Mouse (Mus musculus): ENCODE measurements around the gene Ptprh.

Ptprh gene

GRCm38 (mm10) chr7:4523205-4524130 is 80.4 kb downstream of the Ptprh start:
- DNase-seq (ENCODE audit: low spot score) = no peak

- no peak for DNase-seq (ENCODE audit: low spot score)
Measured at GRCm38 (mm10) chr7:4522292-4522691, 81.5 kb downstream of the Ptprh start.

- DNase-seq (ENCODE audit: low spot score) = no peak
Measured at GRCm38 (mm10) chr7:4521231-4522003, 82.4 kb downstream of the Ptprh start.

- no peak for DNase-seq (ENCODE audit: low spot score)
Measured at GRCm38 (mm10) chr7:4518487-4518886, 85.4 kb downstream of the Ptprh start.

GRCm38 (mm10) chr7:4516332-4517050 is 87.3 kb downstream of the Ptprh start, which contains the start of gene Tnnt1:
Gene Tnnt1 (minus strand): TSS chr7:4516382.
- no peak for DNase-seq (ENCODE audit: low spot score)

- no peak for DNase-seq (ENCODE audit: low spot score)
Measured at GRCm38 (mm10) chr7:4515853-4516252, 88.0 kb downstream of the Ptprh start.

GRCm38 (mm10) chr7:4513829-4514712 is 89.8 kb downstream of the Ptprh start:
- no peak for DNase-seq (ENCODE audit: low spot score)

- DNase-seq (ENCODE audit: low spot score) = no peak
Measured at GRCm38 (mm10) chr7:4513236-4513635, 90.6 kb downstream of the Ptprh start.

GRCm38 (mm10) chr7:4511489-4512224 is 92.2 kb downstream of the Ptprh start:
- DNase-seq (ENCODE audit: low spot score) = no peak

- no peak for DNase-seq (ENCODE audit: low spot score)
Measured at GRCm38 (mm10) chr7:4509863-4510608, 93.8 kb downstream of the Ptprh start.

- no peak for DNase-seq (ENCODE audit: low spot score)
Measured at GRCm38 (mm10) chr7:4508739-4509116, 95.1 kb downstream of the Ptprh start.

GRCm38 (mm10) chr7:4508062-4508738 is 95.6 kb downstream of the Ptprh start:
- DNase-seq (ENCODE audit: low spot score) = no peak

- no peak for DNase-seq (ENCODE audit: low spot score)
Measured at GRCm38 (mm10) chr7:4507220-4507619, 96.6 kb downstream of the Ptprh start.

GRCm38 (mm10) chr7:4504646-4505435 is 99.0 kb downstream of the Ptprh start:
- DNase-seq (ENCODE audit: low spot score) = no peak

GRCm38 (mm10) chr7:4503858-4504257 is 100.0 kb downstream of the Ptprh start:
- DNase-seq (ENCODE audit: low spot score) = no peak

- DNase-seq (ENCODE audit: low spot score) = no peak
Measured at GRCm38 (mm10) chr7:4503100-4503499, 100.7 kb downstream of the Ptprh start.

- DNase-seq (ENCODE audit: low spot score) = peak; percentile 84
Measured at GRCm38 (mm10) chr7:4502421-4503090, 101.3 kb downstream of the Ptprh start.
